Mouse (Mus musculus): ENCODE data around the gene Neo1. TPM values are rescaled to one million over a fixed set of nuclear protein-coding genes. Genes with fewer than 3 reads are reported as not detected.

Gene Neo1
- polyA plus RNA-seq, 1 experiment from 2014 or later = 51.2 TPM

GRCm38 (mm10) chr9:58879836-58880235 lies 156.4 kb downstream of the Neo1 start:
- WGBS = 85% methylated on average over 1 of the region's 1 CpGs
- no peak for ATAC-seq (ENCODE audit: low FRiP score, low read depth)
- no peak overlapping the region for H3K9ac ChIP-seq
- H3K4me1 ChIP-seq = no peaks in the 10 kb centered on the region
- H3K4me2 ChIP-seq (replicated peaks) = no peak overlapping the region
- H3K4me3 ChIP-seq = no peak overlapping the region
- H3K9me3 ChIP-seq = no peaks in the 10 kb centered on the region
- peaks cover 86% of the 10 kb centered on the region for H3K36me3 ChIP-seq
- H3K27ac ChIP-seq = no peak overlapping the region
- H3K27me3 ChIP-seq = no peaks in the 10 kb centered on the region

- H3K4me3 ChIP-seq = no peak overlapping the region
These were observed 159.2 kb downstream of the Neo1 start for GRCm38 (mm10) chr9:58876946-58877625.

GRCm38 (mm10) chr9:58875439-58875838 lies 160.8 kb downstream of the Neo1 start:
- ATAC-seq (ENCODE audit: low FRiP score, low read depth) = no peak
- Histone ChIP-seq H3K9me3 (no peaks in the 10 kb centered on the region), H3K4me1 (no peaks in the 10 kb centered on the region), H3K27me3 (no peaks in the 10 kb centered on the region), H3K9ac (no peak overlapping the region), H3K27ac (no peak overlapping the region), H3K4me2 (replicated peaks) (no peak overlapping the region), H3K4me3 (no peak overlapping the region), H3K36me3 (peaks cover 69% of the 10 kb centered on the region)
- 95% methylated on average over 6 of the region's 6 CpGs for WGBS

More at GRCm38 (mm10) chr9:58876946-58877625, 159.2 kb downstream of the Neo1 start:
- no peak overlapping the region for H3K4me2 ChIP-seq (replicated peaks)
- H3K27me3 ChIP-seq = no peaks in the 10 kb centered on the region
- no peaks in the 10 kb centered on the region for H3K9me3 ChIP-seq
- no peak overlapping the region for H3K9ac ChIP-seq
- H3K27ac ChIP-seq = no peak overlapping the region
- ATAC-seq (ENCODE audit: low FRiP score, low read depth) = no peak
- H3K36me3 ChIP-seq = peaks cover 81% of the 10 kb centered on the region
- 90% methylated on average over 6 of the region's 6 CpGs for WGBS
- no peaks in the 10 kb centered on the region for H3K4me1 ChIP-seq

GRCm38 (mm10) chr9:58874354-58874753 lies 161.9 kb downstream of the Neo1 start:
- WGBS = 84% methylated on average over 4 of the region's 4 CpGs
- Histone ChIP-seq H3K4me2 (replicated peaks) (no peak overlapping the region), H3K27me3 (no peaks in the 10 kb centered on the region), H3K9ac (no peak overlapping the region), H3K27ac (no peak overlapping the region), H3K4me3 (no peak overlapping the region), H3K36me3 (peaks cover 59% of the 10 kb centered on the region), H3K9me3 (no peaks in the 10 kb centered on the region), H3K4me1 (no peaks in the 10 kb centered on the region)
- no peak for ATAC-seq (ENCODE audit: low FRiP score, low read depth)

GRCm38 (mm10) chr9:58873541-58874324 lies 162.5 kb downstream of the Neo1 start:
- ATAC-seq (ENCODE audit: low FRiP score, low read depth) = no peak
- H3K36me3 ChIP-seq = peaks cover 53% of the 10 kb centered on the region
- 41% methylated on average over 10 of the region's 10 CpGs for WGBS

GRCm38 (mm10) chr9:58871141-58871540 lies 165.1 kb downstream of the Neo1 start:
- no peak for ATAC-seq (ENCODE audit: low FRiP score, low read depth)
- H3K4me3 ChIP-seq = no peak overlapping the region
- no peak overlapping the region for H3K4me2 ChIP-seq (replicated peaks)
- H3K36me3 ChIP-seq = peaks cover 33% of the 10 kb centered on the region
- no peaks in the 10 kb centered on the region for H3K27me3 ChIP-seq
- 79% methylated on average over 10 of the region's 10 CpGs for WGBS
- no peaks in the 10 kb centered on the region for H3K4me1 ChIP-seq
- no peaks in the 10 kb centered on the region for H3K9me3 ChIP-seq
- no peak overlapping the region for H3K9ac ChIP-seq
- H3K27ac ChIP-seq = no peak overlapping the region

More at GRCm38 (mm10) chr9:58873541-58874324, 162.5 kb downstream of the Neo1 start:
- no peak overlapping the region for H3K4me2 ChIP-seq (replicated peaks)
- no peaks in the 10 kb centered on the region for H3K9me3 ChIP-seq
- H3K4me1 ChIP-seq = no peaks in the 10 kb centered on the region
- H3K4me3 ChIP-seq = no peak overlapping the region
- H3K27ac ChIP-seq = no peak overlapping the region
- no peak overlapping the region for H3K9ac ChIP-seq
- H3K27me3 ChIP-seq = no peaks in the 10 kb centered on the region

GRCm38 (mm10) chr9:58863826-58864225 lies 172.4 kb downstream of the Neo1 start:
- H3K36me3 ChIP-seq = no peaks in the 10 kb centered on the region
- no peak for ATAC-seq (ENCODE audit: low FRiP score, low read depth)
- WGBS = 28% methylated on average over 7 of the region's 7 CpGs
- H3K9me3 ChIP-seq = no peaks in the 10 kb centered on the region
- peaks cover 18% of the 10 kb centered on the region for H3K4me1 ChIP-seq
- H3K27ac ChIP-seq = no peak overlapping the region
- H3K27me3 ChIP-seq = peaks cover 16% of the 10 kb centered on the region
- H3K4me3 ChIP-seq = no peak overlapping the region
- no peak overlapping the region for H3K9ac ChIP-seq
- no peak overlapping the region for H3K4me2 ChIP-seq (replicated peaks)

- Histone ChIP-seq H3K9me3 (no peaks in the 10 kb centered on the region), H3K27me3 (peaks cover 22% of the 10 kb centered on the region), H3K27ac (no peak overlapping the region), H3K4me3 (peak overlapping the region; percentile 33), H3K9ac (peak overlapping the region; percentile 56), H3K36me3 (no peaks in the 10 kb centered on the region), H3K4me2 (replicated peaks) (peak overlapping the region; percentile 67), H3K4me1 (peaks cover 25% of the 10 kb centered on the region)
- 0 out of 2 replicates have a peak, but pooled peaks have one; percentile 12 for ATAC-seq (ENCODE audit: low FRiP score, low read depth)
- WGBS = 14% methylated on average over 30 of the region's 30 CpGs
These were observed 177.1 kb downstream of the Neo1 start for GRCm38 (mm10) chr9:58859080-58859635.

- Histone ChIP-seq H3K27me3 (peaks cover 16% of the 10 kb centered on the region), H3K9ac (no peak overlapping the region), H3K4me2 (replicated peaks) (no peak overlapping the region), H3K27ac (no peak overlapping the region), H3K9me3 (no peaks in the 10 kb centered on the region), H3K4me3 (no peak overlapping the region), H3K4me1 (peaks cover 22% of the 10 kb centered on the region), H3K36me3 (no peaks in the 10 kb centered on the region)
- ATAC-seq (ENCODE audit: low FRiP score, low read depth) = no peak
- WGBS = 20% methylated on average over 3 of the region's 3 CpGs
These were observed 181.3 kb downstream of the Neo1 start for GRCm38 (mm10) chr9:58854931-58855330.

GRCm38 (mm10) chr9:58849576-58850315 lies 186.5 kb downstream of the Neo1 start:
- Histone ChIP-seq H3K4me1 (peaks cover 14% of the 10 kb centered on the region), H3K9ac (no peak overlapping the region), H3K4me3 (no peak overlapping the region), H3K36me3 (no peaks in the 10 kb centered on the region), H3K27ac (no peak overlapping the region), H3K4me2 (replicated peaks) (no peak overlapping the region), H3K9me3 (no peaks in the 10 kb centered on the region), H3K27me3 (no peaks in the 10 kb centered on the region)
- ATAC-seq (ENCODE audit: low FRiP score, low read depth) = no peak
- 60% methylated on average over 13 of the region's 13 CpGs for WGBS

GRCm38 (mm10) chr9:58847676-58848075 lies 188.6 kb downstream of the Neo1 start:
- Histone ChIP-seq H3K27me3 (no peaks in the 10 kb centered on the region), H3K4me2 (replicated peaks) (no peak overlapping the region), H3K4me1 (peaks cover 7% of the 10 kb centered on the region; the same call in 1 of the 2 replicates), H3K36me3 (no peaks in the 10 kb centered on the region), H3K9me3 (no peaks in the 10 kb centered on the region), H3K9ac (no peak overlapping the region), H3K27ac (no peak overlapping the region), H3K4me3 (no peak overlapping the region)
- 63% methylated on average over 7 of the region's 7 CpGs for WGBS
- ATAC-seq (ENCODE audit: low FRiP score, low read depth) = no peak

- H3K27me3 ChIP-seq = no peaks in the 10 kb centered on the region
- no peak for ATAC-seq (ENCODE audit: low FRiP score, low read depth)
- no peak overlapping the region for H3K4me2 ChIP-seq (replicated peaks)
- no peaks in the 10 kb centered on the region for H3K36me3 ChIP-seq
- no peaks in the 10 kb centered on the region for H3K9me3 ChIP-seq
- peaks cover 7% of the 10 kb centered on the region; the same call in 1 of the 2 replicates for H3K4me1 ChIP-seq
- H3K27ac ChIP-seq = no peak overlapping the region
- no peak overlapping the region for H3K4me3 ChIP-seq
- 40% methylated on average over 3 of the region's 3 CpGs for WGBS
- H3K9ac ChIP-seq = no peak overlapping the region
These were observed 189.2 kb downstream of the Neo1 start for GRCm38 (mm10) chr9:58847008-58847407.
